Mouse (Mus musculus) left cerebral cortex, postnatal 4 days (tissue): ENCODE measurements around the gene Vmn2r17. TPM values are rescaled to one million over a fixed set of nuclear protein-coding genes. Genes with fewer than 3 reads are reported as not detected.

Experiments used
- DNase-seq: peaks from one replicate; pipeline ENCODE4 v3.0.0-alpha.2; 2022
- intact Hi-C: fragments of 180-260 bp; cut with DNase I; formaldehyde crosslinking; loops from one replicate; pipeline ENCODE4 v1.15.1; 2025
- total RNA-seq, 2 experiments: library from RNA; stranded (reverse); gene quantifications; 2 replicates each; pipeline ENCODE4 v1.2.3; 2021

Gene Vmn2r17
- not detected for total RNA-seq

GRCm38 (mm10) chr5:109419388-109419787 lies at the start of gene Vmn2r17:
Gene Vmn2r17, plus strand, starts transcription at chr5:109419688.
- intact Hi-C loops, result no loop called here
- DNase-seq, result no peak

- intact Hi-C loops, result no loop called here
- DNase-seq, result no peak
These were observed 47.4 kb downstream of the Vmn2r17 start for GRCm38 (mm10) chr5:109466576-109467506.

GRCm38 (mm10) chr5:109506729-109507128 lies 87.2 kb downstream of the Vmn2r17 start:
- DNase-seq, result peak; percentile 1
- intact Hi-C loops, result loop anchor here (5.0 kb wide), 1 partner anchor 631 kb away; the partner anchor contains the start of gene Chfr

Other genes starting within 250 kb of the Vmn2r17 start
- not detected for gene Vmn2r13, start 227.5 kb upstream of the Vmn2r17 start, total RNA-seq
- not detected for gene Vmn2r14, start 195.0 kb upstream of the Vmn2r17 start, total RNA-seq
- not detected for gene Vmn2r15, start 122.0 kb upstream of the Vmn2r17 start, total RNA-seq
- not detected for gene Vmn2r16, start 89.5 kb upstream of the Vmn2r17 start, total RNA-seq
- 10 to 100 TPM; 41.6 to 47.1 TPM for gene Crlf2, start 139.3 kb downstream of the Vmn2r17 start, total RNA-seq